ENCODE assay signal across 8 mouse cellular contexts in genomic region chr1:136627591-136627990, GRCm38 (mm10). TPM values are rescaled to one million over a fixed set of nuclear protein-coding genes. Genes with fewer than 3 reads are reported as not detected.
DNase-seq lines count a peak whose midpoint lies in the region; ATAC-seq and TF ChIP-seq lines count a peak whose summit lies in the region.

No protein-coding gene starts in this region.

- ATAC-seq in forebrain, embryonic 12.5 days (ENCODE audit: low FRiP score), result no peak
- no peak for ATAC-seq in limb, embryonic 12.5 days (ENCODE audit: insufficient number of reproducible peaks, insufficient read depth, low FRiP score, low TSS enrichment, low read depth)
- no peak for ATAC-seq in neural tube, embryonic 14.5 days (ENCODE audit: low read depth)

- no peaks in the 10 kb centered on the region for H3K27me3 ChIP-seq in forebrain, embryonic 12.5 days
- no peaks in the 10 kb centered on the region for H3K27me3 ChIP-seq in limb, embryonic 12.5 days
- H3K27me3 ChIP-seq in neural tube, embryonic 14.5 days (ENCODE audit: control insufficient read depth, insufficient read depth, low read length), result no peaks in the 10 kb centered on the region

- TF ChIP-seq CTCF in layer of hippocampus, adult 2 months (conservative IDR thresholded peaks at IDR 0.05), result no peak

- H3K36me3 ChIP-seq in forebrain, embryonic 12.5 days (replicated peaks), result peaks cover 30% of the 10 kb centered on the region
- peaks cover 40% of the 10 kb centered on the region for H3K36me3 ChIP-seq in limb, embryonic 12.5 days
- peaks cover 10% of the 10 kb centered on the region for H3K36me3 ChIP-seq in neural tube, embryonic 14.5 days (ENCODE audit: control insufficient read depth, insufficient read depth, low read length)

- H3K4me2 ChIP-seq in forebrain, embryonic 12.5 days, result peak overlapping the region; percentile 31
- peak overlapping the region; percentile 37 for H3K4me2 ChIP-seq in limb, embryonic 12.5 days
- H3K4me2 ChIP-seq in neural tube, embryonic 14.5 days (ENCODE audit: low read depth, low read length), result peak overlapping the region; percentile 39

- DNase-seq in layer of hippocampus, adult 2 months (ENCODE audit: low spot score in 2 of 2), result no peak
- DNase-seq in layer of hippocampus, adult 8-10 months (ENCODE audit: low spot score in 2 of 2), result no peak
- DNase-seq in thymus, postnatal 36 days, result no peak
- DNase-seq in cerebellum, adult 8-10 months, result no peak
- no peak for DNase-seq in urinary bladder, postnatal 36 days (ENCODE audit: low spot score in 2 of 2)

- H3K4me3 ChIP-seq in layer of hippocampus, adult 2 months, result peak overlapping the region; percentile 85
- H3K4me3 ChIP-seq in forebrain, embryonic 12.5 days (replicated peaks), result no peak overlapping the region
- H3K4me3 ChIP-seq in limb, embryonic 12.5 days (replicated peaks), result no peak overlapping the region
- 0 out of 2 replicates have a peak overlapping the region, but pooled peaks have one; percentile 4 for H3K4me3 ChIP-seq in neural tube, embryonic 14.5 days (ENCODE audit: low read depth, low read length)

- H3K27ac ChIP-seq in layer of hippocampus, adult 2 months, result peak overlapping the region; percentile 15
- no peak overlapping the region for H3K27ac ChIP-seq in forebrain, embryonic 12.5 days
- H3K27ac ChIP-seq in limb, embryonic 12.5 days, result no peak overlapping the region
- no peak overlapping the region for H3K27ac ChIP-seq in neural tube, embryonic 14.5 days (ENCODE audit: low read depth, low read length)

- no peaks in the 10 kb centered on the region for H3K9me3 ChIP-seq in forebrain, embryonic 12.5 days
- H3K9me3 ChIP-seq in limb, embryonic 12.5 days, result no peaks in the 10 kb centered on the region
- no peaks in the 10 kb centered on the region for H3K9me3 ChIP-seq in neural tube, embryonic 14.5 days (ENCODE audit: control insufficient read depth, low read length)

- 88% methylated on average over 5 of the region's 5 CpGs for WGBS in forebrain, embryonic 12.5 days
- 88% methylated on average over 5 of the region's 5 CpGs for WGBS in limb, embryonic 12.5 days
- 87% methylated on average over 5 of the region's 5 CpGs for WGBS in neural tube, embryonic 14.5 days

- no peak overlapping the region for H3K9ac ChIP-seq in forebrain, embryonic 12.5 days
- no peak overlapping the region for H3K9ac ChIP-seq in limb, embryonic 12.5 days (replicated peaks)
- H3K9ac ChIP-seq in neural tube, embryonic 14.5 days (replicated peaks; ENCODE audit: low read depth, low read length), result no peak overlapping the region

- peaks cover 29% of the 10 kb centered on the region for H3K4me1 ChIP-seq in forebrain, embryonic 12.5 days
- peaks cover 30% of the 10 kb centered on the region for H3K4me1 ChIP-seq in limb, embryonic 12.5 days (replicated peaks)
- peaks cover 30% of the 10 kb centered on the region for H3K4me1 ChIP-seq in neural tube, embryonic 14.5 days (ENCODE audit: control insufficient read depth, insufficient read depth, low read length)

RNA-seq across cellular contexts. Expression of gene Zfp281, which starts 2.9 kb away (rescaled TPM):
- 10 to 100 TPM; 34.6 to 37.9 TPM for total RNA-seq in layer of hippocampus, adult 2 months (2021)
- total RNA-seq in layer of hippocampus, adult 8-10 months (2022), result 10 to 100 TPM; 34.4 to 37.8 (median 34.9) TPM
- 33.5 and 34.9 TPM in 2 replicates for polyA plus RNA-seq in forebrain, embryonic 12.5 days (2016; fragmentation: Nextera tagmentation; extraction: Ambion mirVana)
- 31.3 and 33.3 TPM in 2 replicates for polyA plus RNA-seq in limb, embryonic 12.5 days (2016; fragmentation: Nextera tagmentation; extraction: Ambion mirVana)
- polyA plus RNA-seq in neural tube, embryonic 14.5 days (2014; fragmentation: Nextera tagmentation; extraction: Ambion mirVana), result 22.7 and 26.4 TPM in 2 replicates

Comparison
In these comparisons a context has a peak if more than half of its experiments do, and no peak if none do; other contexts are left out.
1. H3K4me3 ChIP-seq: peak in layer of hippocampus, adult 2 months (single experiment) and neural tube, embryonic 14.5 days (single experiment); none in forebrain, embryonic 12.5 days (single experiment) and limb, embryonic 12.5 days (single experiment).
2. Peak in every context shown above with its lines, with median percentiles within 50 percentile points of each other: H3K4me2 ChIP-seq.